Mouse (Mus musculus) CH12.LX (cell line): Measurements from ENCODE around the gene Tmem129. TPM values are rescaled to one million over a fixed set of nuclear protein-coding genes. Genes with fewer than 3 reads are reported as not detected.

Experiments
- DNase-seq: peaks from one replicate; pipeline ENCODE4 v3.0.0-alpha.2; 2013; ENCODE audit errors: extremely low read depth
- H3K27ac ChIP-seq: 2 replicates; pipeline ENCODE4 v1.5.1; 2012; ENCODE audit warnings: low read depth, mild to moderate bottlenecking, control low read depth, moderate library complexity; ENCODE audit not compliant: insufficient read depth
- H3K27me3 ChIP-seq: replicated peaks from 2 replicates; pipeline ENCODE3; 2012; ENCODE audit warnings: inconsistent platforms
- H3K36me3 ChIP-seq, 2 experiments: replicated peaks in 1 of 2; 2 replicates each; pipeline versions ENCODE3 to v1.6.1; 2012; ENCODE audit warnings: inconsistent platforms in 1 of 2, low read length in 1 of 2, mild to moderate bottlenecking in 1 of 2, mixed read lengths in 1 of 2, moderate library complexity in 1 of 2; ENCODE audit not compliant: control insufficient read depth in 1 of 2, insufficient read depth in 1 of 2
- H3K4me1 ChIP-seq, 2 experiments: 2 replicates each; pipeline ENCODE4 v1.6.1; 2012; ENCODE audit warnings: inconsistent platforms in 1 of 2, moderate library complexity in 1 of 2; ENCODE audit not compliant: insufficient read depth in 2 of 2, control insufficient read depth in 1 of 2
- H3K4me2 ChIP-seq: 2 replicates; pipeline ENCODE4 v1.6.1; 2012; ENCODE audit warnings: low read depth, mild to moderate bottlenecking, control low read depth; ENCODE audit not compliant: poor library complexity, insufficient read depth, severe bottlenecking
- H3K4me3 ChIP-seq, 3 experiments: fragments of 150-350 bp in 1 of 3; sonication (generic) in 1 of 3; replicated peaks in 1 of 3; 2 replicates each; pipeline versions ENCODE3 to v1.5.1; 2011 to 2012; ENCODE audit warnings: low read depth in 2 of 3, low read length in 2 of 3, mild to moderate bottlenecking in 2 of 3, moderate library complexity in 2 of 3, control low read depth in 1 of 3, improper control_type of control experiment in 1 of 3, inconsistent platforms in 1 of 3, mixed read lengths in 1 of 3; ENCODE audit not compliant: poor library complexity in 1 of 3
- H3K79me2 ChIP-seq: replicated peaks from 2 replicates; pipeline ENCODE4 v1.6.1; 2012; ENCODE audit warnings: mild to moderate bottlenecking, moderate library complexity; ENCODE audit not compliant: control insufficient read depth, poor library complexity, insufficient read depth, severe bottlenecking; ENCODE audit errors: extremely low read depth
- H3K9ac ChIP-seq: 2 replicates; pipeline ENCODE4 v1.6.1; 2012; ENCODE audit warnings: low read depth, mild to moderate bottlenecking, control low read depth, moderate library complexity; ENCODE audit not compliant: insufficient read depth
- H3K9me3 ChIP-seq: replicated peaks from 2 replicates; pipeline ENCODE3; 2012; ENCODE audit warnings: low read length, inconsistent platforms, mixed read lengths
- CTCF ChIP-seq, 2 experiments: IDR thresholded peaks in 1 of 2; conservative IDR thresholded peaks in 1 of 2; 2 replicates each; pipeline ENCODE4 v1.5.1; 2011 to 2012; ENCODE audit warnings: low read depth in 2 of 2, low read length in 2 of 2, improper control_type of control experiment in 1 of 2, inconsistent platforms in 1 of 2, mild to moderate bottlenecking in 1 of 2, moderate library complexity in 1 of 2
- ELF1 ChIP-seq: IDR thresholded peaks from 2 replicates; pipeline ENCODE4 v1.6.1; 2014; ENCODE audit warnings: low read depth, mild to moderate bottlenecking, inconsistent platforms, low read length, improper control_type of control experiment
- EP300 ChIP-seq: IDR thresholded peaks from 2 replicates; pipeline ENCODE4 v1.6.1; 2011; ENCODE audit warnings: low read length, improper control_type of control experiment
- ETS1 ChIP-seq: conservative IDR thresholded peaks from 2 replicates; pipeline ENCODE4 v1.6.1; 2012; ENCODE audit warnings: low read depth, mild to moderate bottlenecking, inconsistent platforms, low read length, improper control_type of control experiment, moderate library complexity
- HCFC1 ChIP-seq: IDR thresholded peaks from 2 replicates; pipeline ENCODE4 v1.6.1; 2012; ENCODE audit warnings: low read depth, mild to moderate bottlenecking, inconsistent platforms, low read length, improper control_type of control experiment
- IRF4 ChIP-seq: IDR thresholded peaks from 2 replicates; pipeline ENCODE4 v1.6.1; 2014; ENCODE audit warnings: low read depth, mild to moderate bottlenecking, inconsistent platforms, low read length, improper control_type of control experiment
- JUND ChIP-seq: conservative IDR thresholded peaks from 2 replicates; pipeline ENCODE4 v1.6.1; 2011; ENCODE audit warnings: low read depth, low read length, improper control_type of control experiment
- KAT2A ChIP-seq: IDR thresholded peaks from 2 replicates; pipeline ENCODE4 v1.6.1; 2012; ENCODE audit warnings: low read length, improper control_type of control experiment, inconsistent platforms; ENCODE audit not compliant: insufficient replicate concordance
- MAX ChIP-seq: IDR thresholded peaks from 2 replicates; pipeline ENCODE4 v1.6.1; 2011; ENCODE audit warnings: low read length, improper control_type of control experiment
- MEF2A ChIP-seq: IDR thresholded peaks from 2 replicates; pipeline ENCODE4 v1.6.1; 2014; ENCODE audit warnings: low read depth, mild to moderate bottlenecking, inconsistent platforms, low read length, improper control_type of control experiment, borderline replicate concordance
- MYC ChIP-seq: IDR thresholded peaks from 2 replicates; pipeline ENCODE4 v1.6.1; 2011; ENCODE audit warnings: low read depth, mild to moderate bottlenecking, improper control_type of control experiment, low read length
- POLR2AphosphoS2 ChIP-seq: IDR thresholded peaks from 2 replicates; pipeline ENCODE4 v1.6.1; 2011; ENCODE audit warnings: low read depth, low read length, improper control_type of control experiment
- RCOR1 ChIP-seq: conservative IDR thresholded peaks from 2 replicates; pipeline ENCODE4 v1.6.1; 2012; ENCODE audit warnings: low read depth, mild to moderate bottlenecking, inconsistent platforms, low read length, improper control_type of control experiment
- SIN3A ChIP-seq: IDR thresholded peaks from 2 replicates; pipeline ENCODE4 v1.6.1; 2012; ENCODE audit warnings: low read length, improper control_type of control experiment, inconsistent platforms
- SMC3 ChIP-seq: IDR thresholded peaks from 2 replicates; pipeline ENCODE4 v1.6.1; 2011; ENCODE audit warnings: low read depth, low read length, improper control_type of control experiment
- TCF12 ChIP-seq: IDR thresholded peaks from 2 replicates; pipeline ENCODE4 v1.6.1; 2014; ENCODE audit warnings: low read depth, mild to moderate bottlenecking, inconsistent platforms, low read length, improper control_type of control experiment
- USF2 ChIP-seq: conservative IDR thresholded peaks from 2 replicates; pipeline ENCODE4 v1.6.1; 2011; ENCODE audit warnings: low read depth, low read length, improper control_type of control experiment
- dilution Hi-C: fragments of 300-500 bp; cut with MboI; formaldehyde crosslinking; loops from 2 replicates; pipeline ENCODE4 v1.14.3; 2020; ENCODE audit warnings: low sequenced_read_pairs; ENCODE audit not compliant: extremely low pct_unique_long_range_greater_than_20kb, extremely low pct_ligation_motif_present
- in situ Hi-C: fragments of 300-500 bp; cut with MboI; formaldehyde crosslinking; loops from 3 replicates; pipeline ENCODE4 v1.14.3; 2019; ENCODE audit warnings: low sequenced_read_pairs, low pct_ligation_motif_present, low pct_unique_long_range_greater_than_20kb, mixed read lengths
- polyA plus RNA-seq: library from polyadenylated mRNA; unstranded; fragments of >175 nt; gene quantifications from 2 replicates; pipeline ENCODE4 v1.2.1, GENCODE M21; 2012; ENCODE audit warnings: low read depth; ENCODE audit not compliant: insufficient read length
- total RNA-seq, 2 experiments: library from RNA; depleted of rRNA; stranded (reverse); fragments of 300-350 nt in 1 of 2; fragments of >200 nt in 1 of 2; gene quantifications; 2 replicates each; pipeline ENCODE4 v1.2.3; 2012 to 2014

Gene Tmem129
- total and polyA plus RNA-seq, 3 experiments = 10.8 to 15.2 (median 12.7) TPM

DNA sequence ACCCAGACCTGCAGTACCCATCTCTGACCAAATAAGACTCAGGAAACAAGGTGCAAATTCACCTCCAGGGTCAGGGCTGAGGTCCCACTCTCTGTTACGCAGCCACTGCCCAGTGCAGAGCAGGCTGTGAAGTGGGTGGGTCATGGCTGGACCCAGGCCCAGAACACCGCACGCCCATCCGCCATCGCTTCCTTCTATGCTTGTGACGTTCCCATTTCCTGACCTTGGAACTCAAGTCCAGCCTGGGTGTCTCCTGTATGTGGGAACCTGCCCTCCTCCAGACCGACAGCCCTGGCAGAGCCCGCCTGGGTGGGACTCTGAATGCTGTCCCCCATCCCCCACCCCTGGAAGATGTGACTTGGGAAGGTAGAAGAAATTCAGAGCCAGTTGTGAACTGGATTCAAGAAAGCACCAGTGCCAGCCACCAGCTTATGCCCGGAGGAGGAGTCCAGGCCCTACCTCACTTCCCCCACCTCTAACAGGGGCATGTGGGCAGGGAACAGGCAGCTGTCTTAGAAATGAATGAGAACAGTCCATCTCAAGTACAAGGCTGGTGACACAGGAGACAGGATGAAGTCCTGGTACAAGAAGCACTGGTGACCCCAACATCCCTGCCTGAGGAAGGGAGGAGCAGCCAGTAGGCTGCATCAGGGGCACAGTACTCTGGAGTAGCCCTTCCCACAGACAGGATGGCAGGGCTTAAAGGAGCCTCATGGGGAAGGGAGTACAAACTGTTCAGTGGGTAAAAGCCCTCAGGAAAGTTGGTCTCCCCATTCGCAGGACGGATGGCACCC lies 31.8 kb upstream of the Tmem129 start:
- TF ChIP-seq KAT2A (no peak), MYC (no peak), MEF2A (no peak), RCOR1 (no peak), MAX (no peak), CTCF (conservative IDR thresholded peaks at IDR 0.05 in 1 of 2, IDR thresholded peaks at IDR 0.05 in 1 of 2; ENCODE audit: low read depth in 2 of 2, low read length in 2 of 2) (no peak), USF2 (no peak)
- Histone ChIP-seq H3K9me3 (no peaks in the 10 kb centered on the region), H3K9ac (no peak overlapping the region), H3K36me3 (no peaks in the 10 kb centered on the region), H3K4me3 (no peak overlapping the region), H3K4me1 (peaks cover 3 to 9% of the 10 kb centered on the region in 2 experiments; a peak in 3 of 4 replicates), H3K4me2 (no peak overlapping the region), H3K27me3 (peaks cover 57% of the 10 kb centered on the region), H3K79me2 (no peaks in the 10 kb centered on the region), H3K27ac (no peak overlapping the region)
- dilution Hi-C loops (no loop called here), in situ Hi-C loops (no loop called here)
- no peak for DNase-seq

DNA sequence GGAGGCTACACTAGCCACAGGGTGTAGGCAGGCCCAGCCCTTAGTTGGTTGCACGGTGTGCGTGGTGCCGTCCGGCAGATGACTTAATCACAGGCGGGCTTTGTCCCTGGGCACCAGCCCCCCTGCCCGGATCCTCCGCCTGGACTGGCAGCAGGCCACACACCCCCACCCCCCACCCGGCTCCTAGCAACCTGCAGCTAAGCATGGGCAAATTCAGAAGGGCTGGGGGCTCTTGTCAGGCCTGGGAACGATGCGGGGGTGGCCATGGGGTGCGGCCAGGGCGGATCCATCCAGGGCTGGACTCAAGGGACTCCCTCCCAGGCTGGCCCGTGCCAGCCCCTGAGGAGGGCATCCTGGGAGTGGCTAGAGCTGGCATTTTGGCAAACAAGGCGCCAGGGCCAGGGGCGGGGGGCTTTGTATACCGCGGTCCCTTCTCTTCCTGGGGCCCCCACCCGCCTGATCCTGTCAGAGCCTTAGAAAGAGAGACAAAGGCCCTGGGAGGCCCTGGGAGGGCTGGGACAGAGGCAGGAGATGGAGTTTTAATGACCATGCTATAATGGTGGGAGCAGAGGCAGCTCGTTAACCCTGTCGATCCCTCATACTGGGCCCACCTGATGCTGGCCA lies 31.1 kb upstream of the Tmem129 start:
- Histone ChIP-seq H3K36me3 (no peaks in the 10 kb centered on the region), H3K27ac (no peak overlapping the region), H3K9me3 (no peaks in the 10 kb centered on the region), H3K27me3 (peaks cover 58% of the 10 kb centered on the region), H3K4me2 (no peak overlapping the region), H3K9ac (no peak overlapping the region), H3K79me2 (no peaks in the 10 kb centered on the region), H3K4me3 (no peak overlapping the region), H3K4me1 (peaks cover 0 to 5% of the 10 kb centered on the region in 2 experiments; a peak in 2 of 4 replicates)
- in situ Hi-C loops (no loop called here), dilution Hi-C loops (no loop called here)
- DNase-seq = no peak
- TF ChIP-seq HCFC1 = no peak
- TF ChIP-seq USF2 = no peak
- no peak for TF ChIP-seq TCF12
- TF ChIP-seq ELF1 = no peak
- no peak for TF ChIP-seq MEF2A
- no peak for TF ChIP-seq POLR2AphosphoS2
- no peak for TF ChIP-seq SMC3
- TF ChIP-seq JUND = no peak
- TF ChIP-seq ETS1 = no peak
- no peak for TF ChIP-seq MYC
- TF ChIP-seq EP300 = no peak
- TF ChIP-seq SIN3A = no peak
- no peak for TF ChIP-seq IRF4
